Mouse (Mus musculus): ENCODE results near the gene Cdh4.

DNA sequence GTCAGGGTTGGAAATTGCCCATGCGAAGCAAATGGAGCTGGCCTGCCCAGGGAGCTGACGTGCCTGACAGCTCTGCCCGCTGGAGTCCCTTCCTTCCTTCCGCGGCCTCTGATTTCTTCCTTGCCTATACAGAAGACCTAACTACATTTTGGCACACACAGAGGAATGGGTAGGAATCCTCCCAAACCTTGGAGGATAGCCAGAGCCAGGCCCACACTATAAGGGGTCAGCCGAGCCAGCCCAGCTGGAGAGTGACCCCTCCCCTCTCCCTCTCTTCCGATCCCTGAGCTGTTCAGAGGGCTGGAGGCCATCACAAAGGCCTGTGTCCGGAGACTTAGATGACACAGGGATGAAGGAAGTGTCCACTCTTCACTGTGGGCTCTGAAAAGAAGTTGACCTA lies 514 bp upstream of the Cdh4 start:
- TF ChIP-seq CTCF (IDR thresholded peaks at IDR 0.05; ENCODE audit: low read depth) (no peak), EP300 (IDR thresholded peaks at IDR 0.05; ENCODE audit: low read depth) (no peak)

All from heart, postnatal 0 days (tissue).